Mouse (Mus musculus): ENCODE results near the gene Chrna9. TPM values are rescaled to one million over a fixed set of nuclear protein-coding genes. Genes with fewer than 3 reads are reported as not detected.
A peak's percentile ranks its signal among the peaks of the same experiment; 100 is the strongest.

Chrna9 gene
- polyA plus RNA-seq, 1 experiment from 2014 or later, result 0.13 TPM

DNA sequence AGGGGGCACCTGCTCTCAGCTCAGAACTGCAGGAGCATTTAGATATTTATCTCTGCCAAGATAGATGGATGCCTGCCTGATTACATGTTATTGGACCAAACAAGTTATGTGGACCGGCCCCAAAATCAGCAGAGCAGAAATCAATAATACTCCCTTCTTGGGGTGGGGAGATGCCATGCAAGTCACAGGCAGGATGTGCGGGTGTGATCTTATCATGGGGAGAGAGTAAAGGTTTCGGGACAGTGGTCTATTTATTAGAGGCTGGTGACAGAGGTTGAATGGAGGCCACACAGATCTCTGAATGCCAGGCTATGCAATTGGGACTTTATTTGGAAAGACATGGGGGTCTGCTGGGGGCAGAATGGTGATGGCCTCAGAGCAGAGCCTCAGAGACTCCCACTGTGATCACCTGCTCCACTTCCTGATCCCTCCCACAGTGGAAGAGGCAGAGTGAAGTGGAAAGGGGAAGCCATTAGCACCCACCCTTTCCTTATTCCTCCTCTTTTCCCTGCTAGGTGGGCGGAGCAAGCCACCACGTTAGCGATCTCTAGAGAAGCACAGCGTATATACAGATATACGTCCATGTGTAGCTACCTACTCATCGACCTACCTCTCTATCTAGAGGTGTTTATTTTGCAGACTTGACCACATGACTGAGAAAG lies 13.1 kb upstream of the Chrna9 start:
- Histone ChIP-seq H3K9me3 (replicated peaks; ENCODE audit: low read length) (no peaks in the 10 kb centered on the region), H3K9ac (ENCODE audit: low read depth, low read length) (no peak overlapping the region), H3K4me3 (replicated peaks; ENCODE audit: low read depth, low read length) (no peak overlapping the region), H3K27me3 (ENCODE audit: insufficient read depth, low read length) (no peaks in the 10 kb centered on the region), H3K36me3 (ENCODE audit: insufficient read depth, low read length) (no peaks in the 10 kb centered on the region), H3K4me1 (replicated peaks; ENCODE audit: insufficient read depth, low read length) (no peaks in the 10 kb centered on the region), H3K27ac (no peak overlapping the region), H3K4me2 (ENCODE audit: low read length) (no peak overlapping the region)
- no peak for TF ChIP-seq CTCF (IDR thresholded peaks at IDR 0.05; ENCODE audit: low read depth)
- no peak for ATAC-seq (replicated peaks; ENCODE audit: low FRiP score, low read depth)
- WGBS, result 68% methylated on average over 9 of the region's 9 CpGs
- DNase-seq (ENCODE audit: low spot score), result no peak

GRCm38 (mm10) chr5:65926666-65927065 lies 8.1 kb upstream of the Chrna9 start:
- no peaks in the 10 kb centered on the region for H3K27me3 ChIP-seq (ENCODE audit: insufficient read depth, low read length)
- DNase-seq (ENCODE audit: low spot score) (no peak), ATAC-seq (replicated peaks; ENCODE audit: low FRiP score, low read depth) (no peak)
- no peak for TF ChIP-seq CTCF (IDR thresholded peaks at IDR 0.05; ENCODE audit: low read depth)
- H3K4me2 ChIP-seq (ENCODE audit: low read length), result no peak overlapping the region
- H3K4me3 ChIP-seq (replicated peaks; ENCODE audit: low read depth, low read length), result no peak overlapping the region
- 83% methylated on average over 6 of the region's 6 CpGs for WGBS
- H3K9me3 ChIP-seq (replicated peaks; ENCODE audit: low read length), result no peaks in the 10 kb centered on the region
- no peaks in the 10 kb centered on the region for H3K4me1 ChIP-seq (replicated peaks; ENCODE audit: insufficient read depth, low read length)
- H3K27ac ChIP-seq, result no peak overlapping the region
- no peak overlapping the region for H3K9ac ChIP-seq (ENCODE audit: low read depth, low read length)
- H3K36me3 ChIP-seq (ENCODE audit: insufficient read depth, low read length), result no peaks in the 10 kb centered on the region

DNA sequence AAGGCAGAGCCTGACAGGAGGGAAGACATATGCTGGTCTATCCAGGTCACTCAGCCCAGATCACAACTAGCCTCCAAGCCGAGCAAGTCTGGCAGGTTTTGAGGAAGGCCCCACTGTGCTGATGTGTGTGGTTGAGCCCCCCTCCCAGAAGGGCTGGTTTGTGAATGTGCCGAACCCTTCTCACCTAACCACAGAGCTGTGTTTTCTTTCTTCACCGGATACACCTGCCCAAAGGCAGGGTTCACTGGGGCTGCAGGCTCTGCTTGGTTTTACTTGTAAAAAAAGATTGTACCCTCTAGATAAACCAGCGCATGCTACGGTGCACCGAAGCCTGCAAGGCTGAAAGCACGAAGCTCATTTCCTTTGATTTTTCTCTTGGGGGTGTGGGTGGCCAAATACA lies 5.6 kb upstream of the Chrna9 start:
- no peaks in the 10 kb centered on the region for H3K9me3 ChIP-seq (replicated peaks; ENCODE audit: low read length)
- H3K27me3 ChIP-seq (ENCODE audit: insufficient read depth, low read length), result no peaks in the 10 kb centered on the region
- no peak overlapping the region for H3K4me2 ChIP-seq (ENCODE audit: low read length)
- H3K27ac ChIP-seq, result no peak overlapping the region
- DNase-seq (ENCODE audit: low spot score) (no peak), ATAC-seq (replicated peaks; ENCODE audit: low FRiP score, low read depth) (no peak)
- H3K4me1 ChIP-seq (replicated peaks; ENCODE audit: insufficient read depth, low read length), result no peaks in the 10 kb centered on the region
- no peak for TF ChIP-seq CTCF (IDR thresholded peaks at IDR 0.05; ENCODE audit: low read depth)
- no peak overlapping the region for H3K9ac ChIP-seq (ENCODE audit: low read depth, low read length)
- WGBS, result 50% methylated on average over 7 of the region's 7 CpGs
- H3K4me3 ChIP-seq (replicated peaks; ENCODE audit: low read depth, low read length), result no peak overlapping the region
- H3K36me3 ChIP-seq (ENCODE audit: insufficient read depth, low read length), result no peaks in the 10 kb centered on the region

DNA sequence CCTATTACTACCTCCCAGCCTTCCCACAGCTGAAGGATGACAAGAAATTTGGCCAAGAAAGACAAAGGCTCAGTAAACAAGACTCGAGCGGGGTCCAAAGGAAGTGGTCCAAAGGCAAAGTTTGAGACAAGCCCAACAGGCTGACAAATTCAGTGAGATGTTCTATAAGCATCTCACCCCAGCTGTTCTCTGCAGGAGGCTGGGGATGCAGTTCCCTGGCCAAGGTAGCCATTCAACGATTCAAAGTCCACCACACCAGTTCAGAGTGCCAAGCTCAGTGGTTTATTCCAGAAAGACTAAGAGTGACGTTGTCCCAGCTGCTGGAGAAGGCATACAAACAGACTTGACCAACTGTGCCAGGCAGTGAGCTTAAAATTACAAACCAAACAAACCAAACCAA lies 4.5 kb upstream of the Chrna9 start:
- 72% methylated on average over 4 of the region's 4 CpGs for WGBS
- H3K4me2 ChIP-seq (ENCODE audit: low read length), result no peak overlapping the region
- DNase-seq (ENCODE audit: low spot score) (no peak), ATAC-seq (replicated peaks; ENCODE audit: low FRiP score, low read depth) (no peak)
- no peaks in the 10 kb centered on the region for H3K4me1 ChIP-seq (replicated peaks; ENCODE audit: insufficient read depth, low read length)
- no peaks in the 10 kb centered on the region for H3K27me3 ChIP-seq (ENCODE audit: insufficient read depth, low read length)
- no peak overlapping the region for H3K9ac ChIP-seq (ENCODE audit: low read depth, low read length)
- no peak overlapping the region for H3K27ac ChIP-seq
- H3K36me3 ChIP-seq (ENCODE audit: insufficient read depth, low read length), result no peaks in the 10 kb centered on the region
- H3K4me3 ChIP-seq (replicated peaks; ENCODE audit: low read depth, low read length), result no peak overlapping the region
- H3K9me3 ChIP-seq (replicated peaks; ENCODE audit: low read length), result no peaks in the 10 kb centered on the region
- TF ChIP-seq CTCF (IDR thresholded peaks at IDR 0.05; ENCODE audit: low read depth), result no peak

DNA sequence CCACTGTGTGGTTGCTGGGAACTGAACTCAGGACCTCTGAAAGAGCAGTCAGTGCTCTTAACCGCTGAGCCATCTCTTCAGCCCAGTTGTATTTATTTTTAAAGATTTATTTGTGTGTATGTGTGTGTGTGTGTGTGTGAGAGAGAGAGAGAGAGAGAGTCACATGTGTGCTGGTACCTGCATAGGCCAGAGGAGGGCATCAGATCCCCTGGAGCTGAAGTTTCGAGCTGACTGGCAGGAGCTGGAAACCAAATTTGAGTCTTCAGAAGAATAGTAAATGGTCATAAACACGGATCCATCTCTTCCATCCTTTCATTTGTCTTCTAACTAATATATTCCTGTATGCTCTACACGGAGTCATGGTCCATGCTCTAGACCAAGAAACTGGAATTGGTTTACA lies 1.5 kb upstream of the Chrna9 start:
- DNase-seq (ENCODE audit: low spot score) (no peak), ATAC-seq (replicated peaks; ENCODE audit: low FRiP score, low read depth) (no peak)
- H3K36me3 ChIP-seq (ENCODE audit: insufficient read depth, low read length), result no peaks in the 10 kb centered on the region
- H3K4me3 ChIP-seq (replicated peaks; ENCODE audit: low read depth, low read length), result no peak overlapping the region
- no peak overlapping the region for H3K9ac ChIP-seq (ENCODE audit: low read depth, low read length)
- WGBS, result 94% methylated on average over 4 of the region's 4 CpGs
- peak; percentile 5; the same call in 1 of the 2 replicates for TF ChIP-seq CTCF (IDR thresholded peaks at IDR 0.05; ENCODE audit: low read depth)
- H3K27me3 ChIP-seq (ENCODE audit: insufficient read depth, low read length), result no peaks in the 10 kb centered on the region
- no peak overlapping the region for H3K4me2 ChIP-seq (ENCODE audit: low read length)
- no peaks in the 10 kb centered on the region for H3K4me1 ChIP-seq (replicated peaks; ENCODE audit: insufficient read depth, low read length)
- H3K9me3 ChIP-seq (replicated peaks; ENCODE audit: low read length), result no peaks in the 10 kb centered on the region
- no peak overlapping the region for H3K27ac ChIP-seq

DNA sequence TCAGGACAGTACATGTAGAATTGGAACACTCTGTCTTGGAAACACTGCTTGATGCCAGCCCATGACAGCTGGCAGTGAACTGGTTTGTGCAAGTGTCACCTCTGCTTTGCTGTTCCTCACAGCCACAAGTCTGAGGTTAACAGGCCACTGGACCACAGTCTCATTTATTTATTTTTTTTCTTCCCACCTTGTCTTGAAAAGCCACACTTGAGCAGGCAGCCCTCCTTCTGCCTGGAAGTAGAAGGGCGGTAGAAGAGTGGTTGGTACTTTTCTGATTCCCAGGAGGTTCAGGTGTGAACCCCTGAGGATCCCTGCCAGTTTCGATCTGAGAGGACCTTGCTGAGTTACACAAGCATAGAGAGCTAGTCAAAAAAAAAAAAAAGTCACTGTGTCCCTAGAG lies 957 bp upstream of the Chrna9 start:
- DNase-seq (ENCODE audit: low spot score) (no peak), ATAC-seq (replicated peaks; ENCODE audit: low FRiP score, low read depth) (no peak)
- Histone ChIP-seq H3K4me3 (replicated peaks; ENCODE audit: low read depth, low read length) (no peak overlapping the region), H3K9ac (ENCODE audit: low read depth, low read length) (no peak overlapping the region), H3K27ac (no peak overlapping the region), H3K36me3 (ENCODE audit: insufficient read depth, low read length) (no peaks in the 10 kb centered on the region), H3K9me3 (replicated peaks; ENCODE audit: low read length) (no peaks in the 10 kb centered on the region), H3K4me2 (ENCODE audit: low read length) (no peak overlapping the region), H3K4me1 (replicated peaks; ENCODE audit: insufficient read depth, low read length) (no peaks in the 10 kb centered on the region), H3K27me3 (ENCODE audit: insufficient read depth, low read length) (no peaks in the 10 kb centered on the region)
- 80% methylated on average over 2 of the region's 2 CpGs for WGBS
- no peak for TF ChIP-seq CTCF (IDR thresholded peaks at IDR 0.05; ENCODE audit: low read depth)

Data from kidney, postnatal 0 days (tissue).